Mouse (Mus musculus) forebrain, embryonic 11.5 days (tissue): ENCODE measurements around the gene Zfp111. TPM values are rescaled to one million over a fixed set of nuclear protein-coding genes. Genes with fewer than 3 reads are reported as not detected.

Source experiments
- ATAC-seq: fragments of 200-750 bp; cut with Nextera tagmentation; replicated peaks from 2 replicates; pipeline ENCODE4 v1.8.0; 2017; ENCODE audit warnings: moderate TSS enrichment; ENCODE audit not compliant: low FRiP score
- DNase-seq: peaks from one replicate; pipeline ENCODE4 v3.0.0-alpha.2; 2017; ENCODE audit warnings: low spot score
- H3K27ac ChIP-seq: fragments of 300-500 bp; sonication (generic); 2 replicates; pipeline ENCODE4 v1.5.1; 2014; ENCODE audit warnings: low read depth, low read length
- H3K27me3 ChIP-seq: fragments of 300-500 bp; sonication (generic); 2 replicates; pipeline ENCODE4 v1.6.1; 2014; ENCODE audit warnings: mild to moderate bottlenecking, low read length, mixed read lengths; ENCODE audit not compliant: control insufficient read depth, insufficient read depth
- H3K36me3 ChIP-seq: fragments of 300-500 bp; sonication (generic); 2 replicates; pipeline ENCODE4 v1.6.1; 2014; ENCODE audit warnings: mild to moderate bottlenecking, low read length, moderate library complexity, mixed read lengths; ENCODE audit not compliant: control insufficient read depth, insufficient read depth
- H3K4me1 ChIP-seq: fragments of 300-500 bp; sonication (generic); replicated peaks from 2 replicates; pipeline ENCODE4 v1.6.1; 2014; ENCODE audit warnings: low read length, mixed read lengths; ENCODE audit not compliant: control insufficient read depth, insufficient read depth
- H3K4me2 ChIP-seq: fragments of 300-500 bp; sonication (generic); 2 replicates; pipeline ENCODE4 v1.6.1; 2014; ENCODE audit warnings: low read depth, mild to moderate bottlenecking, low read length, moderate library complexity, mixed read lengths; ENCODE audit not compliant: severe bottlenecking
- H3K4me3 ChIP-seq: fragments of 300-500 bp; sonication (generic); 2 replicates; pipeline ENCODE4 v1.5.1; 2014; ENCODE audit warnings: low read depth, low read length
- H3K9ac ChIP-seq: fragments of 300-500 bp; sonication (generic); 2 replicates; pipeline ENCODE4 v1.6.1; 2014; ENCODE audit warnings: low read length
- H3K9me3 ChIP-seq: fragments of 300-500 bp; sonication (generic); 2 replicates; pipeline ENCODE4 v1.6.1; 2016; ENCODE audit warnings: low read length, mixed read lengths; ENCODE audit not compliant: control insufficient read depth
- WGBS: fragments of 180-500 bp; shearing (Covaris S2); extraction: QIAGEN DNeasy Blood & Tissue Kit; methylation state at CpG from one replicate; pipeline ENCODE4 v1.1.7; 2014; 5-methylcytosine and 5-hydroxymethylcytosine counted together
- polyA plus RNA-seq: library from polyadenylated mRNA; unstranded; fragments of >200 nt; fragmentation: Nextera tagmentation; extraction: Ambion mirVana; gene quantifications from 2 replicates; pipeline ENCODE4 v1.2.1, GENCODE M21; 2014

The Zfp111 gene
- polyA plus RNA-seq, 1 experiment from 2014 or later: 9.6 TPM

- Histone ChIP-seq H3K36me3 (peaks cover 2% of the 10 kb centered on the region; the same call in 1 of the 2 replicates), H3K9me3 (no peaks in the 10 kb centered on the region), H3K27ac (no peak overlapping the region), H3K4me1 (no peaks in the 10 kb centered on the region), H3K4me2 (peak overlapping the region; percentile 59; the same call in 1 of the 2 replicates), H3K9ac (no peak overlapping the region), H3K27me3 (no peaks in the 10 kb centered on the region), H3K4me3 (peak overlapping the region; percentile 53; the same call in 1 of the 2 replicates)
- DNase-seq: no peak
- peak; percentile 65 for ATAC-seq
- WGBS: 55% methylated on average over 7 of the region's 7 CpGs
These were observed 2.9 kb downstream of the Zfp111 start for GRCm38 (mm10) chr7:24208282-24208886.

DNA sequence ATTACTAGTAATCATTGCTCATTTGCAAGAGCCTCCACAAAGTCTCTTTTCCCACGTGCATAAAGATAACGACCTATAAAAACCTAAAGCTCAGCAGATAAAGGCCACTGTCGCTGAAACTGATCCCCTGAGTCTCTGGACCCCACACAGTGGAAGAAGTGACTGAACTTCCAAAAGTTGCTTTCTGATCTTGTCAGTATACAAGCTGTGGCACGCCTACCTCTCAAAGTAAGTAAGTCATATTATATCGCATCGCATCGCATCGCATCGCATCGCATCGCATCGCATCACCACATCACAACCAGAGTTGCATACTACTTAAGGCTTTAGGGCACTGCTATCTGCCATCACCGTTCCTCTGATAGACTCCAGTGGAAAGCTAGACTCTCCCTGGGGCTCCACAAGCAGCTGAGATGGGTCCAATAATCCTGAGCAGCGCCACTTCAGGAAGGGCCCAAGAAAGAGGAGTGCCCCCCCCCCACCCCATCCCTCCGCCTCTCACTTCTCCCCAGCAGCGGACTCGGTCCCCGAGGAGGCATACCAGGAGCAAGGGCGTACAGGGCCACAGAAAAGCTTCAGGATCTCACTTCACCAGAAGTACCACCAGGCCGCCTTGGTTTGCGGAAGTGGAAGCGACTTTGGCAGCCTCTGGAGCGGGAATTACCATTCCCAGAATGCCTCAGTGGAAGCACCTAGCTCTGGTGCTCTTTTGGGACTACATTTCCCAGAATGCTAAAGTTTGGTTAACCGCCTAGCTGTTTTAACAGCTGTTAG lies 3.6 kb downstream of the Zfp111 start:
- Histone ChIP-seq H3K9ac (peak overlapping the region; percentile 84), H3K27ac (no peak overlapping the region), H3K4me3 (peak overlapping the region; percentile 53), H3K9me3 (no peaks in the 10 kb centered on the region), H3K4me1 (no peaks in the 10 kb centered on the region), H3K27me3 (no peaks in the 10 kb centered on the region), H3K4me2 (peak overlapping the region; percentile 59), H3K36me3 (peaks cover 3% of the 10 kb centered on the region)
- 17% methylated on average over 24 of the region's 24 CpGs for WGBS
- DNase-seq: peak; percentile 82
- peak; percentile 91 for ATAC-seq

DNA sequence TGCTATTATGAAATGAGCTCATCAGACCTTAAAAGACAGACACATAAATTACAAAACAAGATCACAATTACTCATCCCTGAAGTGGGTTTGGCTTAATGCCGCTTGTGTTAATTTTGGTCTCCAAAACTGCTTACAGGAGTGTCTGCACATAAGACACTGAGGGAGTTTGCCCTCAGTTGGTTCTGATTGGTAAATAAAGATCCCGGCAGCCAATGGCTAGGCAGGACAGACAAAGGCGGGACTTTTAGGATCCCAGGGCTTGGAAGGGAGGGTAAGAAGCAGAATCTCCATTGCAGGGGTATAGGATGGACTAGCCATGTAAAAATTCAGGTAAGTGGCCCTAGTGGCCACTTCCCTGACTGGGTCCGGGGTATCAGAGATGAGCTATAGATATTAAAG lies 14.3 kb downstream of the Zfp111 start:
- Histone ChIP-seq H3K4me1 (no peaks in the 10 kb centered on the region), H3K4me2 (no peak overlapping the region), H3K27ac (no peak overlapping the region), H3K4me3 (no peak overlapping the region), H3K27me3 (no peaks in the 10 kb centered on the region), H3K9ac (no peak overlapping the region), H3K9me3 (no peaks in the 10 kb centered on the region; the same call in 1 of the 2 replicates), H3K36me3 (peaks cover 24% of the 10 kb centered on the region)
- 93% methylated on average over 4 of the region's 4 CpGs for WGBS
- DNase-seq (no peak), ATAC-seq (no peak)

GRCm38 (mm10) chr7:24193157-24193556 lies 18.1 kb downstream of the Zfp111 start:
- H3K4me2 ChIP-seq: no peak overlapping the region
- no peak overlapping the region for H3K9ac ChIP-seq
- ATAC-seq: no peak
- H3K36me3 ChIP-seq: peaks cover 3% of the 10 kb centered on the region
- WGBS: 89% methylated on average over 3 of the region's 3 CpGs
- DNase-seq: no peak
- no peaks in the 10 kb centered on the region; the same call in 1 of the 2 replicates for H3K9me3 ChIP-seq
- no peak overlapping the region for H3K27ac ChIP-seq
- no peaks in the 10 kb centered on the region for H3K27me3 ChIP-seq
- no peaks in the 10 kb centered on the region for H3K4me1 ChIP-seq
- no peak overlapping the region for H3K4me3 ChIP-seq

GRCm38 (mm10) chr7:24191361-24191760 lies 19.9 kb downstream of the Zfp111 start:
- H3K27me3 ChIP-seq: no peaks in the 10 kb centered on the region
- DNase-seq (no peak), ATAC-seq (no peak)
- no peak overlapping the region for H3K27ac ChIP-seq
- WGBS: 85% methylated on average over 2 of the region's 2 CpGs
- no peak overlapping the region for H3K4me3 ChIP-seq
- no peaks in the 10 kb centered on the region; the same call in 1 of the 2 replicates for H3K36me3 ChIP-seq
- H3K4me1 ChIP-seq: no peaks in the 10 kb centered on the region
- no peaks in the 10 kb centered on the region; the same call in 1 of the 2 replicates for H3K9me3 ChIP-seq
- H3K4me2 ChIP-seq: no peak overlapping the region
- H3K9ac ChIP-seq: no peak overlapping the region

DNA sequence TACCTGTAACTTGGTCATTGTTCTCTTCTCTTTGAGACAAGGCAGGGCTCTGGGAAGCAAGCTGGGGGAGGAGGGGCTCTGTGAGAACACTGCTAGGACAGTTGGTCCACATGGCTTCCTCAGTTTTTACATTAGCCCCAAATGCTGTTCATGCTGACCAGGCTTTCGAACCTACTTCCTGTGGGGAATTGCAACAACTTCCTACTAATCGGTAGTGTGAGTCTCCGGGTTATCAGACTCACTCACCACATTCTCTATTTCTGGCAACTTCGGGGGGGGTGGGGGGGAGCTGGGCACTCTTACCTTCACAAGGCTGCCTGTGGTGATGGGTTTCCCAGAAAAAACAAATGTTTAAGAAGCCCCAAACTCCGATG lies 21.7 kb downstream of the Zfp111 start:
- Histone ChIP-seq H3K4me2 (no peak overlapping the region), H3K27ac (no peak overlapping the region), H3K4me3 (no peak overlapping the region), H3K27me3 (no peaks in the 10 kb centered on the region), H3K36me3 (no peaks in the 10 kb centered on the region; the same call in 1 of the 2 replicates), H3K4me1 (no peaks in the 10 kb centered on the region), H3K9me3 (no peaks in the 10 kb centered on the region; the same call in 1 of the 2 replicates), H3K9ac (no peak overlapping the region)
- no peak for ATAC-seq
- no peak for DNase-seq
- 78% methylated on average over 5 of the region's 5 CpGs for WGBS

GRCm38 (mm10) chr7:24188901-24189570 lies 22.2 kb downstream of the Zfp111 start:
- H3K9me3 ChIP-seq: no peaks in the 10 kb centered on the region
- no peaks in the 10 kb centered on the region for H3K27me3 ChIP-seq
- 70% methylated on average over 4 of the region's 4 CpGs for WGBS
- H3K9ac ChIP-seq: no peak overlapping the region
- DNase-seq: no peak
- no peaks in the 10 kb centered on the region for H3K4me1 ChIP-seq
- no peak overlapping the region for H3K4me3 ChIP-seq
- H3K4me2 ChIP-seq: no peak overlapping the region
- no peak overlapping the region for H3K27ac ChIP-seq
- H3K36me3 ChIP-seq: no peaks in the 10 kb centered on the region
- ATAC-seq: no peak

- Histone ChIP-seq H3K4me2 (no peak overlapping the region), H3K4me1 (no peaks in the 10 kb centered on the region), H3K27me3 (no peaks in the 10 kb centered on the region), H3K9me3 (no peaks in the 10 kb centered on the region), H3K9ac (no peak overlapping the region), H3K36me3 (no peaks in the 10 kb centered on the region), H3K27ac (no peak overlapping the region), H3K4me3 (no peak overlapping the region)
- DNase-seq (no peak), ATAC-seq (no peak)
- WGBS: 86% methylated on average over 1 of the region's 1 CpGs
These were observed 23.6 kb downstream of the Zfp111 start for GRCm38 (mm10) chr7:24187611-24188010.
